In the genomic region with DNA sequence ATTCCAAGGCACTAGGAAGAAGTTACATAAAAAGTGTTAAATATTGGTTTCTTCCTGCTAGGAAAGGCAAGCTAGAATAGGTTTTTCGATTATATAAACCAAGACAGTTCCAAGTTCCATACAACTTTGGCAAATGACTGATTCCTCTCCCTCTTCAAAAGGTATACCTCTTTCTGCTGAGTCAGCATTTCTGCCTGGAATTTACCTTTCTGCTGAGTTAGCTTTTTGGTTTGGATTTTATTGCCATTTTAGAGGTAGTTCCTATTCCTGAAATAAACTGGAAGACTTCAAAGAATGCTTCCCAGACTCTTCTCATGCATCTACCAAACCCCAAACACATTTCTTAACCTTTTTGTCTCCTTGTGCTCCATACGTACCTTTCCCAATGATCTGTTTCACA, we compare ENCODE assay signal across 9 mouse cellular contexts. TPM values are rescaled to one million over a fixed set of nuclear protein-coding genes. Genes with fewer than 3 reads are reported as not detected.
DNase-seq lines count a peak whose midpoint lies in the region; ATAC-seq and TF ChIP-seq lines count a peak whose summit lies in the region.
"Had no signal": no experiment of that assay in that cellular context is flagged by ENCODE, and none has a peak within 500 bp of the region (broad histone marks: within the 10 kb centered on the region; RNA-seq: fewer than 3 reads in every experiment).

No protein-coding gene starts in this region.

- TF ChIP-seq EP300 in heart, adult 2 months (IDR thresholded peaks at IDR 0.05; ENCODE audit: insufficient read depth, low read depth, low read length) = no peak
- no peak for TF ChIP-seq EP300 in stomach, postnatal 0 days (optimal IDR thresholded peaks at IDR 0.05)

- H3K4me1 ChIP-seq in heart, adult 2 months (ENCODE audit: control insufficient read depth, insufficient read depth, low read length) = no peaks in the 10 kb centered on the region; the same call in 1 of the 2 replicates
- peaks cover 15% of the 10 kb centered on the region for H3K4me1 ChIP-seq in stomach, embryonic 14.5 days (ENCODE audit: control insufficient read depth, insufficient read depth, low read length)
- peaks cover 2% of the 10 kb centered on the region; the same call in 1 of the 2 replicates for H3K4me1 ChIP-seq in stomach, postnatal 0 days (replicated peaks; ENCODE audit: control insufficient read depth, insufficient read depth)
- peaks cover 8% of the 10 kb centered on the region for H3K4me1 ChIP-seq in liver, embryonic 11.5 days (replicated peaks; ENCODE audit: control insufficient read depth, insufficient read depth, low read length)

- intact Hi-C loops in heart, adult 2 months (cut with DNase I) = loop anchor here (5.0 kb wide), 1 partner anchor 106 kb away; the partner anchor contains the start of gene D1Ertd622e
- intact Hi-C loops in heart, postnatal 36 days (cut with DNase I) = loop anchor here (5.0 kb wide), 1 partner anchor 106 kb away; the partner anchor contains the start of gene D1Ertd622e
- intact Hi-C loops in gastrocnemius, adult 2 months (cut with DNase I) = no loop called here

- TF ChIP-seq POLR2A in heart, adult 2 months (IDR thresholded peaks at IDR 0.05; ENCODE audit: insufficient read depth, low read depth, low read length) = no peak

- no peak for DNase-seq in heart, adult 2 months
- no peak for DNase-seq in heart, postnatal 36 days
- no peak for DNase-seq in stomach, postnatal 0 days (ENCODE audit: low spot score)
- no peak for DNase-seq in liver, embryonic 11.5 days (ENCODE audit: low spot score)
- DNase-seq in cerebellum, postnatal 25 days = no peak
- no peak for DNase-seq in layer of hippocampus, postnatal 10 days (ENCODE audit: low spot score in 2 of 2)
- DNase-seq in gastrocnemius, adult 2 months = no peak

- peak overlapping the region; percentile 77 for H3K4me2 ChIP-seq in stomach, embryonic 14.5 days (replicated peaks; ENCODE audit: low read depth, low read length)
- no peak overlapping the region for H3K4me2 ChIP-seq in stomach, postnatal 0 days (replicated peaks; ENCODE audit: low read depth)
- H3K4me2 ChIP-seq in liver, embryonic 11.5 days = peak overlapping the region; percentile 81

- no peak for TF ChIP-seq CTCF in heart, adult 2 months (IDR thresholded peaks at IDR 0.05)
- TF ChIP-seq CTCF in stomach, postnatal 0 days (IDR thresholded peaks at IDR 0.05; ENCODE audit: low read depth) = no peak
- TF ChIP-seq CTCF in gastrocnemius, adult 2 months (IDR thresholded peaks at IDR 0.05) = no peak

- peak overlapping the region; percentile 94 for H3K27ac ChIP-seq in heart, adult 2 months
- H3K27ac ChIP-seq in stomach, embryonic 14.5 days (ENCODE audit: low read length) = no peak overlapping the region
- H3K27ac ChIP-seq in stomach, postnatal 0 days (replicated peaks) = no peak overlapping the region
- H3K27ac ChIP-seq in liver, embryonic 11.5 days (ENCODE audit: low read depth, low read length) = no peak overlapping the region
- H3K27ac ChIP-seq in gastrocnemius, adult 2 months = no peak overlapping the region
- H3K27ac ChIP-seq: limb, embryonic 15.5 days had no signal

- 69% methylated on average over 2 of the region's 2 CpGs for WGBS in heart, adult 2 months
- 63% methylated on average over 2 of the region's 2 CpGs for WGBS in stomach, embryonic 14.5 days
- 77% methylated on average over 2 of the region's 2 CpGs for WGBS in stomach, postnatal 0 days
- WGBS in liver, embryonic 11.5 days = 75% methylated on average over 2 of the region's 2 CpGs

- no peaks in the 10 kb centered on the region for H3K27me3 ChIP-seq in heart, adult 2 months (ENCODE audit: control insufficient read depth, insufficient read depth, low read length)
- H3K27me3 ChIP-seq in stomach, embryonic 14.5 days (ENCODE audit: control insufficient read depth, insufficient read depth, low read length) = no peaks in the 10 kb centered on the region
- no peaks in the 10 kb centered on the region for H3K27me3 ChIP-seq in stomach, postnatal 0 days (ENCODE audit: control insufficient read depth, insufficient read depth, low read length)
- H3K27me3 ChIP-seq in liver, embryonic 11.5 days (replicated peaks; ENCODE audit: control insufficient read depth, insufficient read depth, low read length) = no peaks in the 10 kb centered on the region
- H3K27me3 ChIP-seq: limb, embryonic 15.5 days had no signal

- no peaks in the 10 kb centered on the region for H3K9me3 ChIP-seq in stomach, embryonic 14.5 days (ENCODE audit: control insufficient read depth, low read depth, low read length)
- H3K9me3 ChIP-seq in stomach, postnatal 0 days (ENCODE audit: control insufficient read depth, low read length) = no peaks in the 10 kb centered on the region
- H3K9me3 ChIP-seq in liver, embryonic 11.5 days (ENCODE audit: control insufficient read depth, low read length) = no peaks in the 10 kb centered on the region
- H3K9me3 ChIP-seq: limb, embryonic 15.5 days had no signal

- no peaks in the 10 kb centered on the region; the same call in none of the 2 replicates for H3K36me3 ChIP-seq in heart, adult 2 months (ENCODE audit: control insufficient read depth, insufficient read depth, low read length)
- no peaks in the 10 kb centered on the region for H3K36me3 ChIP-seq in stomach, embryonic 14.5 days (ENCODE audit: control insufficient read depth, insufficient read depth, low read length)
- no peaks in the 10 kb centered on the region for H3K36me3 ChIP-seq in stomach, postnatal 0 days (ENCODE audit: control insufficient read depth, insufficient read depth, low read length)
- H3K36me3 ChIP-seq in liver, embryonic 11.5 days (ENCODE audit: control insufficient read depth, insufficient read depth, low read length) = no peaks in the 10 kb centered on the region
- H3K36me3 ChIP-seq: limb, embryonic 15.5 days had no signal

- H3K4me3 ChIP-seq in heart, adult 2 months = peak overlapping the region; percentile 79
- 0 out of 2 replicates have a peak overlapping the region, but pooled peaks have one; percentile 89 for H3K4me3 ChIP-seq in stomach, embryonic 14.5 days (ENCODE audit: low read depth, low read length)
- no peak overlapping the region for H3K4me3 ChIP-seq in stomach, postnatal 0 days (ENCODE audit: low read depth, low read length)
- H3K4me3 ChIP-seq in liver, embryonic 11.5 days (ENCODE audit: low read depth, low read length) = peak overlapping the region; percentile 90; the same call in 1 of the 2 replicates
- H3K4me3 ChIP-seq in gastrocnemius, adult 2 months = no peak overlapping the region

- ATAC-seq in stomach, embryonic 14.5 days (ENCODE audit: insufficient number of reproducible peaks, insufficient read depth, low FRiP score, low read depth) = no peak
- ATAC-seq in stomach, postnatal 0 days (ENCODE audit: low FRiP score, low TSS enrichment) = no peak
- no peak for ATAC-seq in liver, embryonic 11.5 days (replicated peaks; ENCODE audit: low FRiP score)

- no peaks in the 10 kb centered on the region; the same call in 1 of the 2 replicates for H3K79me2 ChIP-seq in heart, adult 2 months (replicated peaks; ENCODE audit: control insufficient read depth, insufficient read depth, low read length)

- no peak overlapping the region for H3K9ac ChIP-seq in heart, adult 2 months (ENCODE audit: low read depth, low read length)
- H3K9ac ChIP-seq in stomach, embryonic 14.5 days (replicated peaks; ENCODE audit: low read depth, low read length) = no peak overlapping the region
- no peak overlapping the region for H3K9ac ChIP-seq in stomach, postnatal 0 days (ENCODE audit: low read length)
- H3K9ac ChIP-seq in liver, embryonic 11.5 days (ENCODE audit: low read depth, low read length) = no peak overlapping the region

RNA-seq across cellular contexts. Expression of gene Gin1, which starts 1.9 kb away (rescaled TPM):
- total RNA-seq in heart, adult 2 months (2021) = 1 to 10 TPM; 6.1 to 9.9 TPM
- polyA plus RNA-seq in heart, adult 2 months (2012; rRNA removed) = 2.7 and 6.1 TPM in 2 replicates
- 1 to 10 TPM; 6.3 to 7.7 TPM for total RNA-seq in heart, postnatal 36 days (2021)
- polyA plus RNA-seq in stomach, embryonic 14.5 days (2014; fragmentation: Nextera tagmentation; extraction: Ambion mirVana) = 16.4 and 19.3 TPM in 2 replicates
- 10.4 and 10.8 TPM in 2 replicates for polyA plus RNA-seq in stomach, postnatal 0 days (2015; fragmentation: Nextera tagmentation; extraction: Ambion mirVana)
- polyA plus RNA-seq in liver, embryonic 11.5 days (2014; fragmentation: Nextera tagmentation; extraction: Ambion mirVana) = 19.6 and 21.7 TPM in 2 replicates
- 1 to 10 TPM; 7.5 to 8.8 TPM for total RNA-seq in layer of hippocampus, postnatal 10 days (2021)
- total RNA-seq in gastrocnemius, adult 2 months (2021) = 1 to 10 TPM; 3.8 to 4.9 TPM

RNA-seq across cellular contexts. Expression of gene Ppip5k2, which starts 2.1 kb away (rescaled TPM):
- total RNA-seq in heart, adult 2 months (2021) = 10 to 100 TPM; 69.8 to 84.1 TPM
- polyA plus RNA-seq in heart, adult 2 months (2012; rRNA removed) = 26.9 and 41.7 TPM in 2 replicates
- 100 to 1,000 TPM in 1 of 2 experiments, 10 to 100 TPM in 1; 86.8 to 102 TPM for total RNA-seq in heart, postnatal 36 days (2021)
- polyA plus RNA-seq in stomach, embryonic 14.5 days (2014; fragmentation: Nextera tagmentation; extraction: Ambion mirVana) = 47.7 and 47.8 TPM in 2 replicates
- 11.1 and 11.5 TPM in 2 replicates for polyA plus RNA-seq in stomach, postnatal 0 days (2015; fragmentation: Nextera tagmentation; extraction: Ambion mirVana)
- 36.5 and 39.5 TPM in 2 replicates for polyA plus RNA-seq in liver, embryonic 11.5 days (2014; fragmentation: Nextera tagmentation; extraction: Ambion mirVana)
- total RNA-seq in layer of hippocampus, postnatal 10 days (2021) = 10 to 100 TPM; 24.2 to 28.3 TPM
- total RNA-seq in gastrocnemius, adult 2 months (2021) = 1 to 10 TPM; 1.6 to 2.8 TPM

Comparison
In these comparisons a context has a peak if more than half of its experiments do, and no peak if none do; other contexts are left out.
1. H3K4me3 ChIP-seq: peak in heart, adult 2 months (single experiment), stomach, embryonic 14.5 days (single experiment) and liver, embryonic 11.5 days (single experiment); none in stomach, postnatal 0 days (single experiment) and gastrocnemius, adult 2 months (single experiment).
2. RNA of gene Ppip5k2, which starts 2.1 kb away (total RNA-seq): 86.8 to 102 TPM in heart, postnatal 36 days, 69.8 to 84.1 TPM in heart, adult 2 months and 24.2 to 28.3 TPM in layer of hippocampus, postnatal 10 days; 1.6 to 2.8 TPM in gastrocnemius, adult 2 months; every median in the first group is over 4 times any median in the second.